Mouse (Mus musculus): ENCODE measurements around the gene Lin7a. TPM values are rescaled to one million over a fixed set of nuclear protein-coding genes. Genes with fewer than 3 reads are reported as not detected.

Gene Lin7a
- polyA plus RNA-seq, 1 experiment from 2014 or later, result 40.3 TPM

- H3K27me3 ChIP-seq (replicated peaks), result no peaks in the 10 kb centered on the region
- H3K4me1 ChIP-seq, result no peaks in the 10 kb centered on the region
- H3K4me2 ChIP-seq, result no peak overlapping the region
- ATAC-seq (ENCODE audit: low FRiP score), result no peak
- no peak overlapping the region for H3K27ac ChIP-seq (replicated peaks)
- H3K9ac ChIP-seq (replicated peaks), result no peak overlapping the region
- 93% methylated on average over 6 of the region's 6 CpGs for WGBS
- no peaks in the 10 kb centered on the region for H3K9me3 ChIP-seq (replicated peaks)
- H3K4me3 ChIP-seq (replicated peaks), result no peak overlapping the region
- H3K36me3 ChIP-seq, result no peaks in the 10 kb centered on the region
These were observed 16.0 kb upstream of the Lin7a start for GRCm38 (mm10) chr10:107255351-107256050.

- no peak overlapping the region for H3K27ac ChIP-seq (replicated peaks)
- ATAC-seq (ENCODE audit: low FRiP score), result no peak
- no peaks in the 10 kb centered on the region for H3K27me3 ChIP-seq (replicated peaks)
- WGBS, result 66% methylated on average over 5 of the region's 5 CpGs
- H3K36me3 ChIP-seq, result no peaks in the 10 kb centered on the region
- H3K4me1 ChIP-seq, result no peaks in the 10 kb centered on the region
- H3K4me2 ChIP-seq, result no peak overlapping the region
- no peak overlapping the region for H3K9ac ChIP-seq (replicated peaks)
- H3K4me3 ChIP-seq (replicated peaks), result no peak overlapping the region
- no peaks in the 10 kb centered on the region for H3K9me3 ChIP-seq (replicated peaks)
These were observed 15.0 kb upstream of the Lin7a start for GRCm38 (mm10) chr10:107256451-107256960.

- H3K4me3 ChIP-seq (replicated peaks), result no peak overlapping the region
- no peak for ATAC-seq (ENCODE audit: low FRiP score)
- no peaks in the 10 kb centered on the region for H3K9me3 ChIP-seq (replicated peaks)
- no peaks in the 10 kb centered on the region for H3K36me3 ChIP-seq
- H3K27ac ChIP-seq (replicated peaks), result no peak overlapping the region
- 86% methylated on average over 2 of the region's 2 CpGs for WGBS
- H3K4me1 ChIP-seq, result no peaks in the 10 kb centered on the region
- no peaks in the 10 kb centered on the region for H3K27me3 ChIP-seq (replicated peaks)
- H3K4me2 ChIP-seq, result no peak overlapping the region
- H3K9ac ChIP-seq (replicated peaks), result no peak overlapping the region
These were observed 11.1 kb upstream of the Lin7a start for GRCm38 (mm10) chr10:107260428-107260827.

- WGBS, result under 1% methylated on average over 41 of the region's 41 CpGs
- H3K36me3 ChIP-seq, result no peaks in the 10 kb centered on the region
- ATAC-seq (ENCODE audit: low FRiP score), result peak; percentile 81
These were observed 781 bp downstream of the Lin7a start for GRCm38 (mm10) chr10:107272131-107272803.

GRCm38 (mm10) chr10:107272804-107273145 is 1.3 kb downstream of the Lin7a start:
- H3K27me3 ChIP-seq (replicated peaks), result no peaks in the 10 kb centered on the region
- H3K27ac ChIP-seq (replicated peaks), result peak overlapping the region; percentile 93
- 3% methylated on average over 11 of the region's 11 CpGs for WGBS
- peaks cover 17% of the 10 kb centered on the region for H3K4me1 ChIP-seq
- H3K9me3 ChIP-seq (replicated peaks), result no peaks in the 10 kb centered on the region
- peak; percentile 51 for ATAC-seq (ENCODE audit: low FRiP score)
- no peaks in the 10 kb centered on the region for H3K36me3 ChIP-seq
- peak overlapping the region; percentile 89 for H3K9ac ChIP-seq (replicated peaks)
- peak overlapping the region; percentile 88 for H3K4me3 ChIP-seq (replicated peaks)
- peak overlapping the region; percentile 77 for H3K4me2 ChIP-seq

More at GRCm38 (mm10) chr10:107272131-107272803, 781 bp downstream of the Lin7a start:
- Histone ChIP-seq H3K4me1 (peaks cover 17% of the 10 kb centered on the region), H3K9me3 (replicated peaks) (no peaks in the 10 kb centered on the region), H3K4me3 (replicated peaks) (peak overlapping the region; percentile 88), H3K27me3 (replicated peaks) (no peaks in the 10 kb centered on the region), H3K9ac (replicated peaks) (peak overlapping the region; percentile 89), H3K27ac (replicated peaks) (peak overlapping the region; percentile 93), H3K4me2 (peak overlapping the region; percentile 77)

GRCm38 (mm10) chr10:107273848-107274247 is 2.4 kb downstream of the Lin7a start:
- WGBS, result 49% methylated on average over 6 of the region's 6 CpGs
- ATAC-seq (ENCODE audit: low FRiP score), result no peak
- no peak overlapping the region for H3K9ac ChIP-seq (replicated peaks)
- H3K4me1 ChIP-seq, result peaks cover 17% of the 10 kb centered on the region
- H3K27me3 ChIP-seq (replicated peaks), result no peaks in the 10 kb centered on the region
- H3K9me3 ChIP-seq (replicated peaks), result no peaks in the 10 kb centered on the region
- no peaks in the 10 kb centered on the region for H3K36me3 ChIP-seq
- H3K27ac ChIP-seq (replicated peaks), result no peak overlapping the region
- H3K4me2 ChIP-seq, result peak overlapping the region; percentile 77
- H3K4me3 ChIP-seq (replicated peaks), result peak overlapping the region; percentile 88; the same call in 1 of the 2 replicates

GRCm38 (mm10) chr10:107274785-107275184 is 3.3 kb downstream of the Lin7a start:
- 56% methylated on average over 3 of the region's 3 CpGs for WGBS
- no peak for ATAC-seq (ENCODE audit: low FRiP score)
- Histone ChIP-seq H3K4me3 (replicated peaks) (no peak overlapping the region), H3K27me3 (replicated peaks) (no peaks in the 10 kb centered on the region), H3K9ac (replicated peaks) (no peak overlapping the region), H3K36me3 (no peaks in the 10 kb centered on the region), H3K9me3 (replicated peaks) (no peaks in the 10 kb centered on the region), H3K4me1 (peaks cover 17% of the 10 kb centered on the region), H3K4me2 (no peak overlapping the region; the same call in 1 of the 2 replicates), H3K27ac (replicated peaks) (no peak overlapping the region)

- H3K9me3 ChIP-seq (replicated peaks), result no peaks in the 10 kb centered on the region
- H3K36me3 ChIP-seq, result no peaks in the 10 kb centered on the region
- WGBS, result 86% methylated on average over 2 of the region's 2 CpGs
- H3K27me3 ChIP-seq (replicated peaks), result no peaks in the 10 kb centered on the region
- ATAC-seq (ENCODE audit: low FRiP score), result no peak
- no peak overlapping the region for H3K4me2 ChIP-seq
- no peak overlapping the region for H3K9ac ChIP-seq (replicated peaks)
- H3K4me3 ChIP-seq (replicated peaks), result no peak overlapping the region
- H3K4me1 ChIP-seq, result peaks cover 13% of the 10 kb centered on the region
- H3K27ac ChIP-seq (replicated peaks), result no peak overlapping the region
These were observed 5.2 kb downstream of the Lin7a start for GRCm38 (mm10) chr10:107276647-107277046.

GRCm38 (mm10) chr10:107293934-107294664 is 22.6 kb downstream of the Lin7a start:
- WGBS, result 59% methylated on average over 7 of the region's 7 CpGs
- H3K4me1 ChIP-seq, result no peaks in the 10 kb centered on the region
- H3K27me3 ChIP-seq (replicated peaks), result no peaks in the 10 kb centered on the region
- no peak overlapping the region for H3K9ac ChIP-seq (replicated peaks)
- no peak overlapping the region for H3K27ac ChIP-seq (replicated peaks)
- no peak for ATAC-seq (ENCODE audit: low FRiP score)
- no peaks in the 10 kb centered on the region for H3K36me3 ChIP-seq
- H3K4me2 ChIP-seq, result no peak overlapping the region
- no peaks in the 10 kb centered on the region for H3K9me3 ChIP-seq (replicated peaks)
- no peak overlapping the region for H3K4me3 ChIP-seq (replicated peaks)

GRCm38 (mm10) chr10:107300587-107301248 is 29.2 kb downstream of the Lin7a start:
- H3K36me3 ChIP-seq, result no peaks in the 10 kb centered on the region
- no peak overlapping the region for H3K4me2 ChIP-seq

GRCm38 (mm10) chr10:107310964-107311490 is 39.5 kb downstream of the Lin7a start:
- Histone ChIP-seq H3K4me2 (no peak overlapping the region), H3K27me3 (replicated peaks) (no peaks in the 10 kb centered on the region), H3K9me3 (replicated peaks) (no peaks in the 10 kb centered on the region), H3K36me3 (no peaks in the 10 kb centered on the region), H3K4me3 (replicated peaks) (no peak overlapping the region), H3K9ac (replicated peaks) (no peak overlapping the region), H3K4me1 (no peaks in the 10 kb centered on the region), H3K27ac (replicated peaks) (no peak overlapping the region)
- ATAC-seq (ENCODE audit: low FRiP score), result no peak
- 72% methylated on average over 5 of the region's 5 CpGs for WGBS

More at GRCm38 (mm10) chr10:107300587-107301248, 29.2 kb downstream of the Lin7a start:
- WGBS, result 78% methylated on average over 2 of the region's 2 CpGs
- no peak overlapping the region for H3K9ac ChIP-seq (replicated peaks)
- no peaks in the 10 kb centered on the region for H3K9me3 ChIP-seq (replicated peaks)
- no peak overlapping the region for H3K4me3 ChIP-seq (replicated peaks)
- H3K27me3 ChIP-seq (replicated peaks), result no peaks in the 10 kb centered on the region
- no peak overlapping the region for H3K27ac ChIP-seq (replicated peaks)
- ATAC-seq (ENCODE audit: low FRiP score), result no peak
- H3K4me1 ChIP-seq, result no peaks in the 10 kb centered on the region
